ENCODE assay signal across 11 mouse cellular contexts in the genomic region with DNA sequence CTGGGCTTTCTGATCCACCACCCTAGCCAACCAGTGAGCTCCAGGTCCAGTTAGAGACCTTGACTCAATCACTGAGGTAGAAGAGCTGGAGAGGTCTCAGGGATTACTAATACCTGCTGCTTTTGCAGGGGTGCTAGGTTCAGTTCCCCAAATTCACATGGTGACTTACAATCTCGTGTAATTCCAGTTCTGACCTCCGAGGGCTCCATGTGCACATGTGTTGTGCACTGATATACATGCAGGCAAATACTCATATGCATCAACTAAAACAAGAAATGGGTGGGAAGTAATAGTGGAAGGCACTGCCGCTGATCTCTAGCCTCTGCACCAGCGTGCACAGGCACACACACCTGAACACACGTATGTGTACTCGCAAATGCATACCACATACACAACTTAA. TPM values are rescaled to one million over a fixed set of nuclear protein-coding genes. Genes with fewer than 3 reads are reported as not detected.
DNase-seq lines count a peak whose midpoint lies in the region; ATAC-seq and TF ChIP-seq lines count a peak whose summit lies in the region.
"Had no signal": no experiment of that assay in that cellular context is flagged by ENCODE, and none has a peak within 500 bp of the region (broad histone marks: within the 10 kb centered on the region; RNA-seq: fewer than 3 reads in every experiment).

No protein-coding gene starts in this region.

- TF ChIP-seq CTCF in cerebellum, adult 2 months (IDR thresholded peaks at IDR 0.05; ENCODE audit: borderline replicate concordance, insufficient read depth, low read depth, low read length): peak; percentile 57; the same call in 1 of the 2 replicates

- TF ChIP-seq POLR2A in cerebellum, adult 2 months (IDR thresholded peaks at IDR 0.05; ENCODE audit: borderline replicate concordance, insufficient read depth, low read length): no peak

- no peaks in the 10 kb centered on the region for H3K27me3 ChIP-seq in cerebellum, adult 2 months (ENCODE audit: control insufficient read depth, insufficient read depth, low read length)
- no peaks in the 10 kb centered on the region for H3K27me3 ChIP-seq in kidney, embryonic 16.5 days (ENCODE audit: insufficient read depth, low read length)
- H3K27me3 ChIP-seq in midbrain, embryonic 13.5 days: no peaks in the 10 kb centered on the region
- H3K27me3 ChIP-seq: midbrain, embryonic 12.5 days had no signal

- H3K36me3 ChIP-seq in kidney, embryonic 16.5 days (ENCODE audit: insufficient read depth, low read length): no peaks in the 10 kb centered on the region
- H3K36me3 ChIP-seq in midbrain, embryonic 13.5 days: no peaks in the 10 kb centered on the region
- H3K36me3 ChIP-seq: heart, embryonic 15.5 days; midbrain, embryonic 12.5 days had no signal

- H3K4me2 ChIP-seq in kidney, embryonic 16.5 days (replicated peaks; ENCODE audit: low read depth, low read length): no peak overlapping the region
- H3K4me2 ChIP-seq in midbrain, embryonic 13.5 days (replicated peaks): no peak overlapping the region
- H3K4me2 ChIP-seq: heart, embryonic 15.5 days; midbrain, embryonic 12.5 days had no signal

- peaks cover 11% of the 10 kb centered on the region; the same call in 1 of the 2 replicates for H3K4me1 ChIP-seq in cerebellum, adult 2 months (ENCODE audit: control insufficient read depth, insufficient read depth, low read length)
- no peaks in the 10 kb centered on the region for H3K4me1 ChIP-seq in kidney, embryonic 16.5 days (ENCODE audit: insufficient read depth, low read length)
- 0 out of 2 replicates have a peak, but pooled peaks cover 3% of the 10 kb centered on the region for H3K4me1 ChIP-seq in midbrain, embryonic 13.5 days (replicated peaks)
- H3K4me1 ChIP-seq: midbrain, embryonic 12.5 days had no signal

- H3K9me3 ChIP-seq in kidney, embryonic 16.5 days (ENCODE audit: low read length): no peaks in the 10 kb centered on the region
- no peaks in the 10 kb centered on the region for H3K9me3 ChIP-seq in midbrain, embryonic 13.5 days
- H3K9me3 ChIP-seq: heart, embryonic 15.5 days; midbrain, embryonic 12.5 days had no signal

- H3K4me3 ChIP-seq in cerebellum, adult 2 months (replicated peaks; ENCODE audit: insufficient read depth, low read depth, low read length): no peak overlapping the region
- no peak overlapping the region for H3K4me3 ChIP-seq in kidney, embryonic 16.5 days (ENCODE audit: low read length)
- no peak overlapping the region for H3K4me3 ChIP-seq in midbrain, embryonic 13.5 days (replicated peaks)
- H3K4me3 ChIP-seq: heart, embryonic 15.5 days; midbrain, embryonic 12.5 days had no signal

- 0 out of 2 replicates have a peak, but pooled peaks have one; percentile 46 for ATAC-seq in kidney, embryonic 16.5 days (ENCODE audit: low FRiP score, low TSS enrichment)
- ATAC-seq in megakaryocyte progenitor cell, adult 5-6 weeks (replicated peaks; ENCODE audit: poor library complexity): peak; percentile 70
- ATAC-seq in midbrain, embryonic 13.5 days: no peak

- DNase-seq in cerebellum, adult 2 months: peak in 1 of 2 experiments; percentile 36
- DNase-seq in cerebellum, adult 9-11 months: no peak
- no peak for DNase-seq in kidney, adult 8-10 months
- peak; percentile 27 for DNase-seq in CD4-positive helper T cell, adult 2 months (ENCODE audit: low read depth, low spot score)
- no peak for DNase-seq in layer of hippocampus, adult 11-12 months (ENCODE audit: low spot score)
- DNase-seq: liver had no signal

- H3K9ac ChIP-seq in kidney, embryonic 16.5 days (replicated peaks; ENCODE audit: low read length): no peak overlapping the region
- H3K9ac ChIP-seq in midbrain, embryonic 13.5 days (replicated peaks): no peak overlapping the region
- H3K9ac ChIP-seq: heart, embryonic 15.5 days; midbrain, embryonic 12.5 days had no signal

- WGBS in cerebellum, adult 2 months: 72% methylated on average over 6 of the region's 6 CpGs
- WGBS in kidney, embryonic 16.5 days: 74% methylated on average over 6 of the region's 6 CpGs
- 87% methylated on average over 6 of the region's 6 CpGs for WGBS in midbrain, embryonic 13.5 days

- H3K27ac ChIP-seq in cerebellum, adult 2 months (ENCODE audit: insufficient read depth, low read length): no peak overlapping the region
- H3K27ac ChIP-seq in kidney, embryonic 16.5 days (ENCODE audit: low read length): no peak overlapping the region
- H3K27ac ChIP-seq in midbrain, embryonic 13.5 days: no peak overlapping the region
- H3K27ac ChIP-seq: heart, embryonic 15.5 days; midbrain, embryonic 12.5 days had no signal

RNA-seq across cellular contexts. Expression of a gene that starts 40.4 kb away (rescaled TPM):
- 0.80 and 0.92 TPM in 2 replicates for polyA plus RNA-seq in cerebellum, adult 2 months (2012; rRNA removed)
- polyA plus RNA-seq in kidney, embryonic 16.5 days (2015; fragmentation: Nextera tagmentation; extraction: Ambion mirVana): 4.0 and 4.7 TPM in 2 replicates
- total RNA-seq in megakaryocyte progenitor cell, adult 5-6 weeks (2015): not detected in 2 replicates
- not detected in 2 replicates for total RNA-seq in megakaryocyte progenitor cell, adult 5-6 weeks (2017)
- polyA plus RNA-seq in midbrain, embryonic 13.5 days (2015; fragmentation: Nextera tagmentation; extraction: Ambion mirVana): 1.0 and 1.2 TPM in 2 replicates
